Mouse (Mus musculus) hindbrain, embryonic 16.5 days (tissue): ENCODE measurements at regions not wholly inside any gene's neighbourhood (a gene's known extent, or its start where the extent isn't known, plus 50 kb on each side); places are given as distances from the start of the nearest gene placed in this dataset.

Experiments used
- ATAC-seq: fragments of 200-750 bp; cut with Nextera tagmentation; 2 replicates; pipeline ENCODE4 v1.8.0; 2017; ENCODE audit warnings: moderate TSS enrichment, moderate library complexity
- H3K27ac ChIP-seq: fragments of 300-500 bp; sonication (generic); 2 replicates; pipeline ENCODE4 v1.5.1; 2014; ENCODE audit warnings: low read depth, mild to moderate bottlenecking, control low read depth, low read length, moderate library complexity
- H3K27me3 ChIP-seq: fragments of 300-500 bp; sonication (generic); replicated peaks from 2 replicates; pipeline ENCODE4 v1.6.1; 2014; ENCODE audit warnings: low read length; ENCODE audit not compliant: control insufficient read depth, insufficient read depth
- H3K36me3 ChIP-seq: fragments of 300-500 bp; sonication (generic); 2 replicates; pipeline ENCODE4 v1.6.1; 2014; ENCODE audit warnings: mild to moderate bottlenecking, low read length, moderate library complexity, mixed read lengths; ENCODE audit not compliant: control insufficient read depth, insufficient read depth
- H3K4me1 ChIP-seq: fragments of 300-500 bp; sonication (generic); 2 replicates; pipeline ENCODE4 v1.6.1; 2014; ENCODE audit warnings: low read depth, low read length; ENCODE audit not compliant: control insufficient read depth, insufficient read depth
- H3K4me2 ChIP-seq: fragments of 300-500 bp; sonication (generic); 2 replicates; pipeline ENCODE4 v1.6.1; 2014; ENCODE audit warnings: mild to moderate bottlenecking, low read length, control low read depth, moderate library complexity
- H3K4me3 ChIP-seq: fragments of 300-500 bp; sonication (generic); 2 replicates; pipeline ENCODE4 v1.5.1; 2014; ENCODE audit warnings: mild to moderate bottlenecking, low read length, control low read depth, moderate library complexity
- H3K9ac ChIP-seq: fragments of 300-500 bp; sonication (generic); 2 replicates; pipeline ENCODE4 v1.6.1; 2014; ENCODE audit warnings: low read depth, mild to moderate bottlenecking, control low read depth, low read length, moderate library complexity
- H3K9me3 ChIP-seq: fragments of 300-500 bp; sonication (generic); 2 replicates; pipeline ENCODE4 v1.6.1; 2014; ENCODE audit warnings: mild to moderate bottlenecking, low read length, moderate library complexity; ENCODE audit not compliant: control insufficient read depth
- WGBS: fragments of 180-500 bp; shearing (Covaris S2); extraction: QIAGEN DNeasy Blood & Tissue Kit; methylation state at CpG from one replicate; pipeline ENCODE4 v1.1.7; 2014; 5-methylcytosine and 5-hydroxymethylcytosine counted together

DNA sequence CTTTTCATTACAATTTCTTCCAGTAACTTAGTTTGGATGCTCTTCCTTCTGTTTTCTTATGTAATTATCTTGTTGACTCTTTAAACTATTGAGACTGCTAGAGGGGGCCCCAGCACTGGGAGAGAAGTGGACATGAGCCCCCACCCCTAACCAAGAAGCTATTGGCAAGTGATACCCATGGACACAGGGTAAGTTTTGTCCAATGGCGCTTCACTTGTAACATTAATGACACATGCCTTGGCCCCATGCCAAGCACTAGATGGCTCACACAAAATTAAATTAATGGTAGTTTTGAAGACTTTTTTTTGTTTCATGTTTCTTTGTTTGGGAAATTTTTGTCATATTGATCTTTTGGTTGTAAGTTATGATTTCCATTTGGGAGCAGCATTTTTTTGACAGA lies 232.7 kb upstream of the Jun start:
- ATAC-seq, result no peak
- Histone ChIP-seq H3K9ac (no peak overlapping the region), H3K4me2 (no peak overlapping the region), H3K4me3 (no peak overlapping the region), H3K27me3 (no peaks in the 10 kb centered on the region), H3K36me3 (no peaks in the 10 kb centered on the region), H3K9me3 (no peaks in the 10 kb centered on the region), H3K4me1 (no peaks in the 10 kb centered on the region), H3K27ac (no peak overlapping the region)
- WGBS, result 86% methylated on average over 1 of the region's 1 CpGs

DNA sequence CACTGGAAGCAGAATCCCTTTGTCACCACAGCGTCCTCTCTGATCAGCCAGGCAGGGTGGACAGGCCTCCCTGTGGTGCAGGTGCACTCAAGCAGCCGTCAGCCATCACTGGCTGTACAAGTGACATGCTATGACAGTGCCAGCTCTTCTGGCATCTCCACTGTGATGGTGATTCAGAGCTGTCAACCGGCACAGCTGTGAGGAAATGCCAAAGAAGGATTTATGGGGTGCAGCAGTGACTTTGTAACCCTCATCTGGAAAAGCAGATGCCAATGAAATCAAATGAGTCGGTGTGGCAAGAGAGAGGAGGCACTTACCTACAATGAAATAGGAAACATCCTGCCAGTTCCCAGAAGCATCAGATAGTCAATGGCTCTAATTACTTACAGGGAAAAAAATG lies 238.3 kb upstream of the Jun start:
- H3K9ac ChIP-seq, result no peak overlapping the region
- H3K36me3 ChIP-seq, result no peaks in the 10 kb centered on the region
- H3K9me3 ChIP-seq, result no peaks in the 10 kb centered on the region
- no peak overlapping the region for H3K27ac ChIP-seq
- no peak overlapping the region for H3K4me2 ChIP-seq
- no peak for ATAC-seq
- 40% methylated on average over 4 of the region's 4 CpGs for WGBS
- H3K27me3 ChIP-seq, result no peaks in the 10 kb centered on the region
- no peak overlapping the region for H3K4me3 ChIP-seq
- H3K4me1 ChIP-seq, result no peaks in the 10 kb centered on the region

DNA sequence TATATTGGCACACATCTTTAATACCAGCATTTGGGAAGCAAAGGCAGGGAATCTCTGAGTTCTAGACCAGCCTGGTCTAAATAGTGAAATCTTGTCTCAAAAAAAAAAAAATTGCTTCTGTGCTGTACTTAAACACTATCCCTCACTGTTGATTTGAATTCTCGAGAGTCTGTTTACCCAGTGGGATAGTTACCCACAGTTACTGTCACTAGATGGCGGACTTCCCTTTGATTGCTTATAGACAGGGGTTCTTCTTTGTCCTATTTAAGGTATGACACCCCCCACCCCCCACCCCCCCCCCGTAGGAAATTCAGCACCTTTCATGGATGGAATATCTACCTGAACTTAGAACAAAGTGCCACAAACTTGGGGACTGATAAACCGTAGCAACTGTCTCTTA lies 242.1 kb upstream of the Jun start:
- ATAC-seq, result no peak
- Histone ChIP-seq H3K4me2 (no peak overlapping the region), H3K9ac (no peak overlapping the region), H3K27ac (no peak overlapping the region), H3K27me3 (no peaks in the 10 kb centered on the region), H3K36me3 (no peaks in the 10 kb centered on the region), H3K4me1 (no peaks in the 10 kb centered on the region), H3K9me3 (no peaks in the 10 kb centered on the region), H3K4me3 (no peak overlapping the region)
- WGBS, result 64% methylated on average over 4 of the region's 4 CpGs

DNA sequence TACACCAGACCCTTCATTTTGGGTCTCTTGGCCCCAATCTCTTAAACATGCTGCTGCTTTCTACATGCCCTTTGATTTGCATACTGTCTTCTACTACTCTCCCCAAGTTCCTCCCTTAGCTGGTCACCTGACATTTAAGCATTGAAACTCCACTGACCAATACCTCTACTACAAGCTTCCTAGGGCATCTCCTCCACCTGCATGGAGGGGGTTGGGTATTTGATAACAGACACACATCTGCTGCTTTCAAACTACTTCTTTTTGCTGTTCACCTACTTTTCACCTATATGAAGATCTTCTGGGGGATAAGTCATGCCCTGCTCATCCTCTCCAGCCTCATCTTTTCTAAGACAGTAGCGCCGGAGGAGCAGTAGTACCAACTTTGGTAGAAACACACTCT lies 249.9 kb upstream of the Jun start:
- H3K4me1 ChIP-seq, result no peaks in the 10 kb centered on the region
- H3K4me2 ChIP-seq, result no peak overlapping the region
- H3K9me3 ChIP-seq, result no peaks in the 10 kb centered on the region
- 94% methylated on average over 2 of the region's 2 CpGs for WGBS
- no peak overlapping the region for H3K4me3 ChIP-seq
- no peak for ATAC-seq
- H3K9ac ChIP-seq, result no peak overlapping the region
- H3K27me3 ChIP-seq, result no peaks in the 10 kb centered on the region
- H3K36me3 ChIP-seq, result no peaks in the 10 kb centered on the region
- no peak overlapping the region for H3K27ac ChIP-seq

DNA sequence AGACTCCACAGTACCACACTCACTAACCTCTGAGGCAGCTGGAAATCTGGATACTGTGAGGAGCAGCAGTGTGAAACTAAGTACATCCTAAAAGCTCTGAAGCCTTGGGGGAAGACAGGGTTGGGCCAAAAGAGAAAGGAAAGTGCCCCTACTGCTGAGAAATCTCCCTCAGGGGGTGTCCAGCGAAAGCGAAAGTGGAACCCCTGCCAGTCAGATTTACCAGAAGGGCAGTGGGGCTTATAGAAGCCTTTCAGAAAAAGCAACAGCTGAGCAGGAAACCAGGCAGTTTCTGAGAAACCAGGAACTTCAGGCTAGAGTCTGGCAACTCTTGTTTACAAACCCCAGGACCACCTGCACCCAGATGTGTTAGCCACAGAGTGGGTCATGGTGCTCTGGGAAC lies 251.3 kb upstream of the Jun start:
- no peak overlapping the region for H3K27ac ChIP-seq
- H3K36me3 ChIP-seq, result no peaks in the 10 kb centered on the region
- H3K4me2 ChIP-seq, result no peak overlapping the region
- no peaks in the 10 kb centered on the region for H3K27me3 ChIP-seq
- H3K4me3 ChIP-seq, result no peak overlapping the region
- ATAC-seq, result no peak
- H3K9me3 ChIP-seq, result no peaks in the 10 kb centered on the region
- 35% methylated on average over 2 of the region's 2 CpGs for WGBS
- H3K4me1 ChIP-seq, result no peaks in the 10 kb centered on the region
- H3K9ac ChIP-seq, result no peak overlapping the region

DNA sequence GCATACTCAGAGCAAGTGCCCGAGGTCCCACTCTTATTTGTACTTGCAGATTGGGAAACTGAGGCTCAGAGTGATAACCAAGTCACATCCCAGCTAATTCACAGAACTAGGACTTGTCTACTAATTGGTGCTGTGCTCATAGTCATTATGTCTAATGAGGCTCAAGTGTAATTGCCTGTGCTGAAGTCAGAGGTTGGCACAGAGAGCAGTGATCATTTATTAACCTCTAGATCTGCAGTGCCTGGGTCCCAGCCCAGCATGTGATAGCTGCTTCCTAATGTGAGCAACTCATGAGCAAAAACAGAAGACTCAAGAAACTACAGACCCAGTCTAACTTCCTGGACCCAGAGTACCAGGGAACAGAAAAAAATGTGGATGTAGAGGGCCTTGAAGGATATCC lies 252.0 kb upstream of the Jun start:
- no peak overlapping the region for H3K4me2 ChIP-seq
- H3K9ac ChIP-seq, result no peak overlapping the region

DNA sequence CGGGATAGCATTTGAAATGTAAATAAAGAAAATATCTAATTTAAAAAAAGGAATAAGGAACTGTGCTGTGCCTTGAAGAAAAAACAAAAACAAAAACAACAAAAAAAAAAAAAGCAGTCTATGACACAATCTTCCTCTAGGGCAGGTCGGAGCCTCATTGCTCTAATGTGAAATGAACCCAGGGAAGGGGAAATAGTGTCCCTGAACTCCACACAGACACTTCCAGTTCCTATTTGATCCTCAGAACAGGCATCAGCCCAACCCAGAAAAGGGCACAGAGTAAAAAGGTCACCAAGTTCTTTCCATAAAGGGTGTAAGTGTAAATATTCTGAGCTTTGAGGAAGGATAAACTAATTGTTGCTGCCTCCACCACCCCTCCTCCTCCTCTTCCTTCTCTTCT lies 250.2 kb upstream of the Fggy start:
- no peaks in the 10 kb centered on the region for H3K27me3 ChIP-seq
- ATAC-seq, result no peak
- H3K9ac ChIP-seq, result no peak overlapping the region
- no peak overlapping the region for H3K4me2 ChIP-seq
- no peaks in the 10 kb centered on the region for H3K36me3 ChIP-seq
- WGBS, result 92% methylated on average over 2 of the region's 2 CpGs
- no peak overlapping the region for H3K27ac ChIP-seq
- H3K4me1 ChIP-seq, result no peaks in the 10 kb centered on the region
- no peaks in the 10 kb centered on the region for H3K9me3 ChIP-seq
- no peak overlapping the region for H3K4me3 ChIP-seq

More for the DNA sequence above, 252.0 kb upstream of the Jun start:
- ATAC-seq, result no peak
- Histone ChIP-seq H3K4me3 (no peak overlapping the region), H3K27me3 (no peaks in the 10 kb centered on the region), H3K27ac (no peak overlapping the region), H3K36me3 (no peaks in the 10 kb centered on the region), H3K4me1 (no peaks in the 10 kb centered on the region), H3K9me3 (no peaks in the 10 kb centered on the region)
- 70% methylated on average over 1 of the region's 1 CpGs for WGBS

DNA sequence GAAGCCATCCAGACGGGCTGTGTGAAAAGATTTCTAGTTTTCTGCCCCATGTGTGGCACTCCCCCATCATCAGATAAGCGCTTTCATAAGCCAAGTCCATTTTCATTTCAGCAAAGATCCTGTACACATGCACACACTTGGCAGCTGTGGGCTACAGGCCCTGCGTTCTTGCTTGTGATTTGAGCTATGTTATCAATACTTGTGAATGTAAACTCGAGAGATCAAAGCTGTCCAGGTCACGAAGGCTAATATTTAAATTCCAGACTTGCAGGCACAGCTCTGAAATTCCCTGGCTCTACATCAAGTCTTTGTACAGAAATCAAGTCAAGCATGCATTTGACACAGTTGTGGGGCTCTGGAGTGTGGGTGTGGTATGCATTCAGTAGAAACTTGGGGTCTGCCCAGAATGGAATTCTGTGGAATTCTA lies 248.8 kb upstream of the Fggy start:
- Histone ChIP-seq H3K9ac (no peak overlapping the region), H3K27ac (no peak overlapping the region), H3K36me3 (no peaks in the 10 kb centered on the region), H3K27me3 (no peaks in the 10 kb centered on the region), H3K4me2 (no peak overlapping the region), H3K4me3 (no peak overlapping the region), H3K9me3 (no peaks in the 10 kb centered on the region), H3K4me1 (no peaks in the 10 kb centered on the region)
- no peak for ATAC-seq
- WGBS, result 59% methylated on average over 5 of the region's 5 CpGs

DNA sequence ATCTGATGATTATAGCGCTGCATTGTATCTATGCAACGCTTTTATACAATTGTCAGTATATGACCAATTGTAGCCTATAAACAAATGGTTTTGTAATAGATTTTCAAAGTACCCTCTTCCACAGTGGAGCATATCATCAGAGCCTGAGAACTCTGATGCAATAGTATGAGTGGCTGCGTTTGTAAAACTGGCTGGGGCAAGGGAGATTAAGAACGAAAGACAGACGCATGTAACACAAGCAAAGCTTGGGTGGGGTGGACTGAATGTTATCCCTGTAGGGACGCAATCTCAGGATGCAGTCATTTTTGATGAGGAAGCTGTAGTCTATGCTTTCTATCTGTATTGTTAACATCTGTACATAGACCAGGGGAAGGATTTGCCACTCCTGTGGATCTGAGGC lies 246.9 kb upstream of the Fggy start:
- whole genome bisulfite sequencing, result 90% methylated on average over 6 of the region's 6 CpGs
- H3K9me3 ChIP-seq, result no peaks in the 10 kb centered on the region
- H3K4me1 ChIP-seq, result no peaks in the 10 kb centered on the region
- no peak for ATAC-seq
- H3K4me2 ChIP-seq, result no peak overlapping the region
- no peak overlapping the region for H3K4me3 ChIP-seq
- H3K27me3 ChIP-seq, result no peaks in the 10 kb centered on the region
- no peaks in the 10 kb centered on the region for H3K36me3 ChIP-seq
- no peak overlapping the region for H3K9ac ChIP-seq
- H3K27ac ChIP-seq, result no peak overlapping the region

DNA sequence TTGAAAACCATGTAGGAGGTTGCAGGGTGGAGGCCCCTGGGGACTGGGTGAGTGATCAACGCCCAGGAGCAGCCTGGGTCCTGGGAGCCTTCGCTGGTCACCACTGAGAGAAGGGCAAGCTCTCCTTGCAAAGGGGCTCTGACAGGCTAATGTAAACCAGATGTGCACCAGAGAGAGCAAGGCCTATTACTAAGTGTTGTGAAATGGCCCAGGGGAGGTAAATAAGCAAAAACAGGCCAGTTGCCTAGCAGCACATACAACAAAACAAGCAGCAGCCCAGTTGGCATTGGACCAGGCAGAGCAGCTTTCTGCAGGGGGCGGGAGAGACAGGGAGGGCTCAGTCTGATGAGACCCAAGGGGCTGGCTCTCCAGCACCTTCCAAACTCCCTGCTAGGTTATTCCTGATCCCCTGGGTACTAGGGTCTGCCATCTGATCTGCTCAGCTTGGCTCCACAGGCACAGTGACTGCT lies 239.5 kb upstream of the Fggy start:
- WGBS, result 42% methylated on average over 3 of the region's 3 CpGs
- H3K9me3 ChIP-seq, result no peaks in the 10 kb centered on the region
- no peak overlapping the region for H3K4me2 ChIP-seq
- H3K27ac ChIP-seq, result no peak overlapping the region
- peak; percentile 69 for ATAC-seq
- H3K27me3 ChIP-seq, result no peaks in the 10 kb centered on the region
- peaks cover 3% of the 10 kb centered on the region for H3K4me1 ChIP-seq
- no peak overlapping the region for H3K9ac ChIP-seq
- H3K36me3 ChIP-seq, result no peaks in the 10 kb centered on the region
- H3K4me3 ChIP-seq, result no peak overlapping the region
